Mouse (Mus musculus) embryo, embryonic 10 days (tissue): ENCODE data around the gene Dnajc5.

Source experiments
- DNase-seq: peaks from one replicate; pipeline ENCODE4 v3.0.0-alpha.2; 2015; ENCODE audit warnings: low spot score

Dnajc5 gene

DNA sequence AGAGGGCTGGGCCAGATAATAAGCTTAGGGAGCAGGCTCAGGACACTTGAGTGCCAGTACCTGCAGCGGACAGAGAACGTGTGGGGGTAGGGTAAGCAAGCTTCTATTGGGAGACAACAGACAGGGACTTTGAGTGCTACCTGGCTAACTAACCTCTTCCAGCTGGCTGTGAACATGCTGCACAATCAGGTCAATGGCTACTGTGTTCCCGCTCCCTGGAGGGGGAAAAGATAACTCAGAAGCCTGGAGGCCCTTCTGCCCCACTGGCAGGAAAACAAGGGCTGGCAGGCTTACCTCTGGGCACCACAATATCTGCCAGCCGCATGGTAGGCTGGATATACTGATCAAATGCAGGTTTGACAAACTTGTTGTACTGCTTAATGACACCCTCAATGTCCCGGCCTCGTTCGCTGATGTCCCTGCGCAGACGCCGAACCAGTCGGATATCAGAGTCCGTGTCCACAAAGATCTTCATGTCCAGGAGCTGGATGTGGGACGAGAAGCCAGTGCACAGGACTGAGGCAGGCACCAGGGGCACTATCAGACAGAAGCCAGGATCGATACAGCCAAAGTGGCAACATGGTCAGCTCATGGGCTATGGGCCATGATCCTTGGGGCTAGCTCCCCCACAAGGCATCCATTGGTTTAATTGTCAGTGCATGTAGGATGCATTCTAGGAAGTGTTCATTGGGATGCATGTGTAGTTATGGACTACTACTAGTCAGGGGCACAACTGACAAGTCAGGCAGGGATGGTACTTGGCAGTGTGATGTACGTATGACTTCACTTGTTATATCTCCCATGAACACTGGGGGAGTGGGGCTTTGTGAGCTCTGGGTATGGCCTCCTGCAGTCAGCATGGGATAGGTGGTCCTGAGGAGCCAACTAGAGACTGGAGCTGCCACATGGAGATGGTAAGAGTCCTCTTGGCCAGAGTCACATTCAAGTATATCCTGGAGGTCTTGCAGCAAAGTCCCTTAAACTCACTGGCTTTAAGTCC lies 52.9 kb downstream of the Dnajc5 start:
- DNase-seq, result no peak

- DNase-seq, result no peak
Measured at GRCm38 (mm10) chr2:181573961-181574360, 53.7 kb downstream of the Dnajc5 start.

DNA sequence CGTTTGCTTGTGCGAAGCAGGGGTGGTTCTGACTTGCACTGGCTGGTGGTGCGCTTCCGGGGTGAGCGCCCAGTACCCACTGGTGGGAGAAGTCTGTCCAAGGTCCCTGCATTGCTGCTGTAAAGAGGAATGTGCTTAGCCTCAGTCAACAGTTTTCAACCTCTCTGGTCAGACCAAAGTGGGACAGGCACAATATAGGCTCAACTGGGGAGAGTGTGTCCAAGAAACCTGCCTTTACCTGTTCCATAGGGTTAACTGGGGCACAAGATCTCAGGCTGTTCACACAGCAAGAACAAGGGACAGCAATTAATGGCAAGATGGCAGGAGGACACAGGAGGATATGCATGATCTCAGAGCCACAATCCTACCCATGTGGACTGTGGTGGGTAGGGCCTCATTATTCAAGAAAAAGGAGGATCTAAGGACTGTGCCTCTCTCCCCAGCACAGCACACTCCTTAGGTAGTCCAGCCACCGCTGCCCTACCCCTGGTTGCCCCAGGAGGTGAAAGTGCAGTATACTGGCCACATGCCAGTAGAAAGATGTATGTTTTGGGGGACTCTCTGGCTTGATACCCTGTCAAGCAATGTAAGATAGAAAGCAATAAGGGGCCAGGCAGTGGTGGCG lies 54.7 kb downstream of the Dnajc5 start:
- DNase-seq, result no peak

GRCm38 (mm10) chr2:181576613-181577012 lies 56.3 kb downstream of the Dnajc5 start:
- DNase-seq, result no peak

DNA sequence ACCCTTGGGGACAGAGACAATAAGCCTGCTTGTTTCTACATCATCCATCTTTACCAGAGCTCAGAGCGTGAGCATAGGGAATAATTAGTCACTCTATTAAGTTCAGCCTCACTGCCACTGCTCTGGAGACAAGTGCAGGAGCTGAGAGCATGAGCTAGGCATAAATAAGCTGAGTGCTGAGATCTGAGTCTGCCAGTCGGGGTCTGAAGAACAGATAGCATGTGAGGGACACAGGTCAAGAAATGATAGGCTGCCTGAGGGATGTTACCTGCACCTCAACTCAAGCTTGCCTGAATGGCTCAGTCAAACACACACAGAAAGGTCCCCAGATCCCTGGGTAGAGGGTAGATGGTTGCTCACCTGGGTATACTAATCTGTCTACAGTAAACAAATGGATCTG lies 56.8 kb downstream of the Dnajc5 start:
- DNase-seq, result no peak

GRCm38 (mm10) chr2:181577981-181578581 lies 57.8 kb downstream of the Dnajc5 start:
- no peak for DNase-seq

GRCm38 (mm10) chr2:181578790-181579618 lies 58.7 kb downstream of the Dnajc5 start:
- DNase-seq, result no peak

GRCm38 (mm10) chr2:181579681-181580080 lies 59.4 kb downstream of the Dnajc5 start:
- no peak for DNase-seq

DNA sequence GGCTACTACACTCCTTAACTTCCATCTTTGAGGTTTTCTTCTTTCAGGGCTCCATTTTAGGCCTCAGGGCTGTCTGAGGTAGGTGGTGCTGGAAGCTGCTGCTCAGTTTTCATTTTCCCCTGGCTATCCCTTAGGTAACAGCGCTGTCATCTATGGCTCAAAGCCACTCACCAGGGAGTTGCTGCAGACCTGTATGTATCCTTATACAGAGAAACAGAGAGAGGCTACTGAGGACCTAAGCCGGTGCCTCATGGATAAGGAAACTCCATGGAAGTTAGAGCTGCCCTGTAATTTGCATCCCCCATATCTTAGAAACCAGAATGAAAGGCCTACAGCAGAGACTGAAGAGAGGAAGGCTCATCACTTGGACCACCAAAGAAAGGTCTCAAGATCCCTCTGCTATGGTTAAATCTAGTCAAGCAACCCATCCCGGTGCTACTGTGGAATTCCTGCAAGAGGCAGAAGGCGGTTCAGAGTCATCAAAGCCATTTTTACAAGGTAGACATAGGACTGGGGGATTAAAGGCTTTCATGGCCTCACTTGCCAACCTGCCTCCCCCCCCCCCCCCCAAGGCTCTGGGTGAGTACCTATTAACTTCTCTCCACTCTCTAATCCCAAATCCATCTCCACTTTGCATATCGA lies 60.0 kb downstream of the Dnajc5 start:
- DNase-seq, result no peak

GRCm38 (mm10) chr2:181581016-181581401 lies 60.7 kb downstream of the Dnajc5 start:
- peak; percentile 97 for DNase-seq

- DNase-seq, result peak; percentile 92
Measured at GRCm38 (mm10) chr2:181581402-181582120, 61.3 kb downstream of the Dnajc5 start.

GRCm38 (mm10) chr2:181582358-181582757 lies 62.1 kb downstream of the Dnajc5 start:
- no peak for DNase-seq

- DNase-seq, result no peak
Measured at GRCm38 (mm10) chr2:181582939-181583338, 62.7 kb downstream of the Dnajc5 start.

GRCm38 (mm10) chr2:181583460-181584257 lies 63.4 kb downstream of the Dnajc5 start:
- no peak for DNase-seq

DNA sequence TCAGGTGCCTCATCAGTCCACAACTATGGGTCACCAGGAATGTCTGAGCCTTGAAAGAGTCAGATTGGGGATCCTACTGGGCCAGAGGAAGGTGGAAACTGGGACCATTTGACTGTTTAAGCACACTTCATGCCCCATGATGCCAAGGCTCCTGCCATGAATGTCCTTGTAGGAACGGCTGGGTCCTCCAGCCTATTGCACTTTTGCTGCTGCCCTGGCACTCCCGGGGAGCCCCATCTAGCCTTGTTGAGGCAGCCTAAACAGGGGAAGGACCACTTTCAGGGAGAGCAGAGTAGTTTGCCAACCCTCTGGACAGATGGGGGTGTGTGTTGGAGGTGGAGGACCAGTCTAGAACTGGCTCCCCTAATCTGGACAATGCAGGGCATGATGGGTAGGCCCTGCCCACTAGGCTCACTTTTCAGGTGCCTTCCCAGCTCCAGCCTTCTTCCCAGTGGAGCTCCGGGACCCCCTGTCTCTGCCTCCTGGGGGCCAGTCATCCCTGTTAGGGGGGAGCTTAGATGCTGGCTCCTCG lies 64.2 kb downstream of the Dnajc5 start, which contains the start of gene Uckl1:
TSS of gene Uckl1 (minus strand) at position 482 of the 532 bp plus-strand sequence.
- no peak for DNase-seq

DNA sequence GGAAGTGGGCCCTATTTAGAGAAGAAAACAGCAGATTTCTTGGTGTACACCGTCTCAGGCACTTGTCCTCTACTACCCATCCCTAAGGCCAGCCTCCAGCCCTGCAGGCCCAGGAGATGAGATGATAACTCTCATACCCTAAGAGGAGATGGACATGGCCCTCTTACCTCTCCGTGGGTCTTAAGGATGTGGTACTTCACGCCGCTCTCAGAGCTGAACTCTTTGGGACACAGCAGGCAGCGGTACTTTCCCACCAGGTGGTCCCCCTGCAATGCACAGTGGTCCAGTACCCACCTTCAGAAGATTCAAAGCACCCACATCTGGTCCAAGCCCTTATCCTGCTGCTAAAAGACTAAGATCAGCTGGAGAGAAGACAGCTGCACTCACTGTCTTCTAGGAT lies 65.2 kb downstream of the Dnajc5 start:
- DNase-seq, result no peak

DNA sequence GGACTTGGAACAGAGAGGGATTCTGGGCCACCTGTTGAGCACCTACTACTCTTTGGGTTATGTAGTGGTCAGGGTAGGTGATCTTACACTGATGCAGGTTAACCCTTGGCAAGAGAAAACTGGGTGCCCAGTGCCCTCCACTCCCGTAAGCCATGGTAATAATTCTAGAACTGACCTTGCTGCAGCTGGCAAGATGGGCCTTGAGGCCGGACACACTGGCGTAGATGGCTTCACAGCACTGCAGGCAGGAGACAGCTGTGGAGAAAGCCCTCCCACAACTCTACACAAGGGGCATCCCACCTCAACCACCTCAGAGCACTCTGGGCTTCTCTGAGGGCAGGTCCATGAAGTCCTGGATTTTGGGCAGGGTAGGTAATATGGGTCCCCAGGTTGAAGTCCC lies 65.8 kb downstream of the Dnajc5 start:
- DNase-seq, result no peak

DNA sequence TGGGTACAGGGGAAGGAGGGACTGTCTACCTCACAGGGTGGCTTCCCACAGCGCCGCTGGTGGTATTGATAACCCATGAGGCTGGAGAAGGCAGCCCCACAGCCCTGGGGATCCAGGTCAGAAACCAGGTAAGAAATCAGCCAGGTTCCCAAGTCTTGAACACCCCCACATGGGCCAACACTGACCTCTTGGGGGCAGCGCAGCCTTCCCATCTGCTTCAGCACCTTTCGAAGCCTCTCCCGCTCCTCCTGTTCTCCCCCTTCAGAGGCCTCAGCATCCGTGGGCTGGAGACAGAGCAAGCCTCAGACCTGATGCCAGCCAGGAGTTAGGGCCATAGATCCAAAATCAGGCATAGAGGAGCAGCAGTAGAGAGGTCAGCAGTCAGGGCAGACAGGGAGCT lies 67.5 kb downstream of the Dnajc5 start:
- no peak for DNase-seq

GRCm38 (mm10) chr2:181588229-181588780 lies 68.0 kb downstream of the Dnajc5 start:
- no peak for DNase-seq
